9 mouse cellular contexts compared by ENCODE assay signal in genomic region chr4:44669485-44670181, GRCm38 (mm10). TPM values are rescaled to one million over a fixed set of nuclear protein-coding genes. Genes with fewer than 3 reads are reported as not detected.
DNase-seq lines count a peak whose midpoint lies in the region; ATAC-seq and TF ChIP-seq lines count a peak whose summit lies in the region.
"Had no signal": no experiment of that assay in that cellular context is flagged by ENCODE, and none has a peak within 500 bp of the region (broad histone marks: within the 10 kb centered on the region; RNA-seq: fewer than 3 reads in every experiment).

No protein-coding gene starts in this region.

- no peak overlapping the region for H3K9ac ChIP-seq in midbrain, embryonic 11.5 days (ENCODE audit: low read length)
- H3K9ac ChIP-seq in midbrain, embryonic 16.5 days (ENCODE audit: low read depth, low read length), result no peak overlapping the region
- H3K9ac ChIP-seq in stomach, postnatal 0 days (ENCODE audit: low read length), result no peak overlapping the region
- H3K9ac ChIP-seq in forebrain, embryonic 13.5 days, result no peak overlapping the region

- peaks cover 5% of the 10 kb centered on the region; the same call in 1 of the 2 replicates for H3K4me1 ChIP-seq in midbrain, embryonic 11.5 days (ENCODE audit: control insufficient read depth, insufficient read depth, low read length)
- H3K4me1 ChIP-seq in midbrain, embryonic 16.5 days (ENCODE audit: control insufficient read depth, insufficient read depth, low read length), result no peaks in the 10 kb centered on the region
- peaks cover 20% of the 10 kb centered on the region for H3K4me1 ChIP-seq in embryonic facial prominence, embryonic 10.5 days
- H3K4me1 ChIP-seq in stomach, postnatal 0 days (replicated peaks; ENCODE audit: control insufficient read depth, insufficient read depth), result no peaks in the 10 kb centered on the region
- H3K4me1 ChIP-seq in forebrain, embryonic 13.5 days, result peaks cover 1% of the 10 kb centered on the region; the same call in 1 of the 2 replicates

- H3K4me2 ChIP-seq in midbrain, embryonic 11.5 days, result no peak overlapping the region
- H3K4me2 ChIP-seq in midbrain, embryonic 16.5 days (ENCODE audit: low read length), result no peak overlapping the region
- H3K4me2 ChIP-seq in stomach, postnatal 0 days (replicated peaks; ENCODE audit: low read depth), result no peak overlapping the region
- H3K4me2 ChIP-seq in forebrain, embryonic 13.5 days, result no peak overlapping the region

- peak; percentile 64 for TF ChIP-seq CTCF in stomach, postnatal 0 days (IDR thresholded peaks at IDR 0.05; ENCODE audit: low read depth)

- no peak overlapping the region for H3K4me3 ChIP-seq in midbrain, embryonic 11.5 days (ENCODE audit: low read depth, low read length)
- H3K4me3 ChIP-seq in midbrain, embryonic 16.5 days (ENCODE audit: low read depth, low read length), result no peak overlapping the region
- H3K4me3 ChIP-seq in embryonic facial prominence, embryonic 10.5 days, result no peak overlapping the region
- no peak overlapping the region for H3K4me3 ChIP-seq in stomach, postnatal 0 days (ENCODE audit: low read depth, low read length)
- H3K4me3 ChIP-seq in forebrain, embryonic 13.5 days, result no peak overlapping the region

- H3K27me3 ChIP-seq in midbrain, embryonic 11.5 days (ENCODE audit: control insufficient read depth, insufficient read depth, low read length), result peaks cover 24% of the 10 kb centered on the region
- H3K27me3 ChIP-seq in midbrain, embryonic 16.5 days (ENCODE audit: control insufficient read depth, insufficient read depth, low read depth, low read length), result peaks cover 23% of the 10 kb centered on the region
- H3K27me3 ChIP-seq in embryonic facial prominence, embryonic 10.5 days (replicated peaks; ENCODE audit: low read depth, poor library complexity, severe bottlenecking), result peaks cover 73% of the 10 kb centered on the region
- H3K27me3 ChIP-seq in stomach, postnatal 0 days (ENCODE audit: control insufficient read depth, insufficient read depth, low read length), result 0 out of 2 replicates have a peak, but pooled peaks cover 4% of the 10 kb centered on the region
- peaks cover 46% of the 10 kb centered on the region for H3K27me3 ChIP-seq in forebrain, embryonic 13.5 days

- ATAC-seq in midbrain, embryonic 11.5 days (ENCODE audit: low FRiP score), result no peak
- ATAC-seq in midbrain, embryonic 16.5 days, result no peak
- no peak for ATAC-seq in stomach, postnatal 0 days (ENCODE audit: low FRiP score, low TSS enrichment)
- ATAC-seq in forebrain, embryonic 13.5 days, result no peak

- H3K36me3 ChIP-seq in midbrain, embryonic 11.5 days (ENCODE audit: control insufficient read depth, insufficient read depth, low read length), result no peaks in the 10 kb centered on the region; the same call in 1 of the 2 replicates
- H3K36me3 ChIP-seq in midbrain, embryonic 16.5 days (ENCODE audit: control insufficient read depth, insufficient read depth, low read length), result no peaks in the 10 kb centered on the region
- H3K36me3 ChIP-seq in embryonic facial prominence, embryonic 10.5 days (replicated peaks), result no peaks in the 10 kb centered on the region
- H3K36me3 ChIP-seq in stomach, postnatal 0 days (ENCODE audit: control insufficient read depth, insufficient read depth, low read length), result no peaks in the 10 kb centered on the region
- no peaks in the 10 kb centered on the region for H3K36me3 ChIP-seq in forebrain, embryonic 13.5 days (ENCODE audit: poor library complexity, severe bottlenecking)

- peak; percentile 31 for DNase-seq in gastrocnemius, postnatal 10 days
- DNase-seq in gastrocnemius, postnatal 25 days, result no peak
- DNase-seq in midbrain, embryonic 11.5 days (ENCODE audit: low spot score, missing footprints), result peak; percentile 89
- peak; percentile 48 for DNase-seq in embryonic facial prominence, embryonic 10.5 days (ENCODE audit: low spot score)
- DNase-seq in stomach, postnatal 0 days (ENCODE audit: low spot score), result peak; percentile 31
- no peak for DNase-seq in left cerebral cortex, postnatal 14 days (ENCODE audit: low spot score in 2 of 2)

- TF ChIP-seq EP300 in stomach, postnatal 0 days (optimal IDR thresholded peaks at IDR 0.05), result no peak

- H3K9me3 ChIP-seq in midbrain, embryonic 11.5 days (ENCODE audit: control insufficient read depth, low read length), result no peaks in the 10 kb centered on the region; the same call in 1 of the 2 replicates
- no peaks in the 10 kb centered on the region for H3K9me3 ChIP-seq in midbrain, embryonic 16.5 days (replicated peaks; ENCODE audit: control insufficient read depth, low read length, poor library complexity, severe bottlenecking)
- peaks cover 3% of the 10 kb centered on the region; the same call in 1 of the 2 replicates for H3K9me3 ChIP-seq in embryonic facial prominence, embryonic 10.5 days
- H3K9me3 ChIP-seq in stomach, postnatal 0 days (ENCODE audit: control insufficient read depth, low read length), result no peaks in the 10 kb centered on the region
- H3K9me3 ChIP-seq in forebrain, embryonic 13.5 days (replicated peaks), result peaks cover 5% of the 10 kb centered on the region; the same call in 1 of the 2 replicates

- 92% methylated on average over 7 of the region's 7 CpGs for WGBS in midbrain, embryonic 11.5 days
- WGBS in midbrain, embryonic 16.5 days, result 92% methylated on average over 7 of the region's 7 CpGs
- WGBS in embryonic facial prominence, embryonic 10.5 days, result 86% methylated on average over 7 of the region's 7 CpGs
- WGBS in stomach, postnatal 0 days, result 70% methylated on average over 7 of the region's 7 CpGs
- WGBS in forebrain, embryonic 13.5 days, result 94% methylated on average over 7 of the region's 7 CpGs

- intact Hi-C loops in left cerebral cortex, postnatal 14 days (cut with DNase I), result loop anchor here (10.0 kb wide), 1 partner anchor 345 kb away; no protein-coding TSS in a partner anchor

- no peak overlapping the region for H3K27ac ChIP-seq in midbrain, embryonic 11.5 days (ENCODE audit: low read depth, low read length)
- no peak overlapping the region for H3K27ac ChIP-seq in midbrain, embryonic 16.5 days (ENCODE audit: low read length)
- no peak overlapping the region for H3K27ac ChIP-seq in embryonic facial prominence, embryonic 10.5 days (replicated peaks)
- H3K27ac ChIP-seq in stomach, postnatal 0 days (replicated peaks), result no peak overlapping the region
- no peak overlapping the region for H3K27ac ChIP-seq in forebrain, embryonic 13.5 days

RNA-seq across cellular contexts. Expression of gene Pax5, which starts 40.7 kb away (rescaled TPM):
- total RNA-seq in gastrocnemius, postnatal 10 days (2021), result 1 to 10 TPM in 1 of 2 experiments, under 1 TPM in 1; 0.05 to 1.5 TPM
- under 1 TPM; 0.03 TPM for total RNA-seq in gastrocnemius, postnatal 25 days (2021)
- polyA plus RNA-seq in midbrain, embryonic 11.5 days (2014; fragmentation: Nextera tagmentation; extraction: Ambion mirVana), result 4.1 and 4.8 TPM in 2 replicates
- 3.6 and 4.8 TPM in 2 replicates for polyA plus RNA-seq in midbrain, embryonic 16.5 days (2015; fragmentation: Nextera tagmentation; extraction: Ambion mirVana)
- polyA plus RNA-seq in embryonic facial prominence, embryonic 10.5 days (2016; fragmentation: Nextera tagmentation; extraction: Ambion mirVana), result 0.56 and 0.57 TPM in 2 replicates
- polyA plus RNA-seq in stomach, postnatal 0 days (2015; fragmentation: Nextera tagmentation; extraction: Ambion mirVana), result 0.07 TPM in 1 of 2 replicates, not detected in the other
- under 1 TPM; 0.15 to 0.92 TPM for total RNA-seq in left cerebral cortex, postnatal 14 days (2021)
- 0.06 TPM in 2 replicates for polyA plus RNA-seq in forebrain, embryonic 13.5 days (2015; fragmentation: Nextera tagmentation; extraction: Ambion mirVana)
- total RNA-seq: gastrocnemius, adult 8-10 months had no signal

Comparison
In these comparisons a context has a peak if more than half of its experiments do, and no peak if none do; other contexts are left out.
1. DNase-seq: peak in gastrocnemius, postnatal 10 days (single experiment), midbrain, embryonic 11.5 days (single experiment), embryonic facial prominence, embryonic 10.5 days (single experiment) and stomach, postnatal 0 days (single experiment); none in gastrocnemius, postnatal 25 days (single experiment) and left cerebral cortex, postnatal 14 days (0 of 2).